Mouse (Mus musculus) liver, embryonic 16.5 days (tissue): ENCODE data around the gene Rassf7. TPM values are rescaled to one million over a fixed set of nuclear protein-coding genes. Genes with fewer than 3 reads are reported as not detected.

ENCODE experiments used
- ATAC-seq: fragments of 200-750 bp; cut with Nextera tagmentation; 2 replicates; pipeline ENCODE4 v1.8.0; 2017; ENCODE audit warnings: low read depth, mild to moderate bottlenecking, moderate number of reproducible peaks, moderate library complexity
- H3K27ac ChIP-seq: fragments of 300-500 bp; sonication (generic); 2 replicates; pipeline ENCODE4 v1.5.1; 2014; ENCODE audit warnings: mild to moderate bottlenecking, low read length
- H3K27me3 ChIP-seq: fragments of 300-500 bp; sonication (generic); 2 replicates; pipeline ENCODE4 v1.6.1; 2014; ENCODE audit warnings: low read depth, low read length, mixed read lengths; ENCODE audit not compliant: control insufficient read depth, insufficient read depth
- H3K36me3 ChIP-seq: fragments of 300-500 bp; sonication (generic); 2 replicates; pipeline ENCODE4 v1.6.1; 2014; ENCODE audit warnings: mild to moderate bottlenecking; ENCODE audit not compliant: control insufficient read depth, insufficient read depth
- H3K4me1 ChIP-seq: fragments of 300-500 bp; sonication (generic); 2 replicates; pipeline ENCODE4 v1.6.1; 2014; ENCODE audit warnings: low read depth, low read length, mixed read lengths; ENCODE audit not compliant: control insufficient read depth
- H3K4me2 ChIP-seq: fragments of 300-500 bp; sonication (generic); 2 replicates; pipeline ENCODE4 v1.6.1; 2014; ENCODE audit warnings: low read depth, low read length, mixed read lengths
- H3K4me3 ChIP-seq: fragments of 300-500 bp; sonication (generic); 2 replicates; pipeline ENCODE4 v1.5.1; 2014; ENCODE audit warnings: low read depth, mild to moderate bottlenecking, low read length
- H3K9ac ChIP-seq: fragments of 300-500 bp; sonication (generic); 2 replicates; pipeline ENCODE4 v1.6.1; 2014; ENCODE audit warnings: low read depth, low read length
- H3K9me3 ChIP-seq: fragments of 300-500 bp; sonication (generic); replicated peaks from 2 replicates; pipeline ENCODE4 v1.6.1; 2016; ENCODE audit warnings: low read length; ENCODE audit not compliant: control insufficient read depth
- WGBS: fragments of 180-500 bp; shearing (Covaris S2); extraction: QIAGEN DNeasy Blood & Tissue Kit; methylation state at CpG from one replicate; pipeline ENCODE4 v1.1.7; 2014; ENCODE audit not compliant: insufficient replicate concordance; 5-methylcytosine and 5-hydroxymethylcytosine counted together
- polyA plus RNA-seq: library from polyadenylated mRNA; unstranded; fragments of >200 nt; fragmentation: Nextera tagmentation; extraction: Ambion mirVana; gene quantifications from 2 replicates; pipeline ENCODE4 v1.2.1, GENCODE M21; 2015

The Rassf7 gene
- polyA plus RNA-seq, 1 experiment from 2014 or later = 26.4 TPM

DNA sequence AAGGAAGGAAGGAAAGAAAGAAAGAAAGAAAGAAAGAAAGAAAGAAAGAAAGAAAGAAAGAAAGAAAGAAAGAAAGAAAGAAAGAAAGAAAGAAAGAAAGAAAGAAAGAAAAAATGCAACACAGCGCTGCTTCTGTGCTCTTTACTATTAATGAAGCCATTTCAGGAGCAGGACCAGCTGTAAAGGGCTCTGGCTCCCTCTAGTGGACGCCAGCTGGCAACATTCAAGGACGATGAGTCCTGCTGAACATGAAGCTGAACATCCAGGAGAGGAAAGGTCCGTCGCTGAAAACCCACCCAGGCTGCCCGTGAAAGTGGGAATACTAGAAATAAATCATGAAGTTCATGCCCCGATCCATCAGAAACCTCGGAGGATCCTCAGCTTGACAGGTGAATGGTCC lies 39.5 kb upstream of the Rassf7 start:
- ATAC-seq = no peak
- under 1% methylated on average over 8 of the region's 8 CpGs for WGBS
- H3K9ac ChIP-seq = no peak overlapping the region

DNA sequence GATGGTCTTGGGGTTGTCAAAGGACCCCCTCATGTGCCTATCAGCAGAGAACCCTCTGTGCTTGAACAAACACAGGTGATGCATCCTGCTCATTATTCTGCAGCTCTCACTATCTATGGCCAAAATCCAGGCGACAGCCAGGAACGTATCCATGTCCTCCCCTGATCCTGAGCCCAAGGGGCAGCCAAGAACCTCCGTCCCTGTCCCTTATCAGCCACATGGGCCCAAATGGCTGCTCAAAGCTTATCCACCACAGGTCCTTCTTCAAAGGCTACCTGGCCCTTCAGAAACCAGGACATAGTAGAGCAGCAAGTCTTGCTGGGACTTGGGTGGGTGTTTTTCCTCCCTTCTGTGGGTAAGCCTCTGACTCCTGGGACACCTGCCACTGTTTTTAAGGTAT lies 27.5 kb upstream of the Rassf7 start:
- Histone ChIP-seq H3K4me1 (peaks cover 11% of the 10 kb centered on the region), H3K27ac (no peak overlapping the region), H3K36me3 (peaks cover 30% of the 10 kb centered on the region), H3K27me3 (no peaks in the 10 kb centered on the region), H3K4me2 (no peak overlapping the region), H3K9ac (no peak overlapping the region), H3K9me3 (no peaks in the 10 kb centered on the region), H3K4me3 (no peak overlapping the region)
- WGBS = 66% methylated on average over 3 of the region's 3 CpGs
- ATAC-seq = no peak

More for the DNA sequence above, 39.5 kb upstream of the Rassf7 start:
- Histone ChIP-seq H3K27ac (no peak overlapping the region), H3K4me2 (no peak overlapping the region), H3K4me3 (no peak overlapping the region), H3K27me3 (no peaks in the 10 kb centered on the region), H3K4me1 (peaks cover 18% of the 10 kb centered on the region), H3K36me3 (no peaks in the 10 kb centered on the region), H3K9me3 (no peaks in the 10 kb centered on the region)

DNA sequence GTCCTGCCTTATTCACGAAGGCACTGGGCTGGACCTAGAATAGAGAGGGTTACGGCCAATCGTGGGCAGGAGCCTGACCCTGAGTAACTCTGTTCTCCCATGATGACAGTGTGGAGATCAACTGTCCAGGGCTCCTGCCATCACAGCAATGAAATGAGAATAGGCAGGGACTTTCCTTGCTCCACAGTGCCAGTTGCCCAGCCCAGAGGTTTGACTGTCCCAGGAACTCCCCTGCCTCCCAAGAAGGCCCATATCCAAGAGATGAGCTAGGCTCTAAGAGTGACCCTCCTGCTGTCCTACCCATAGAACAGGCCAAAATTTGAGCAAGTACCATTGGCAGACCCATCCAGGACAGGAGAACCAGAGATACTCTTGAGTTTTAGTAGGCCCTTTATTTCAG lies 26.9 kb upstream of the Rassf7 start:
- no peak for ATAC-seq

DNA sequence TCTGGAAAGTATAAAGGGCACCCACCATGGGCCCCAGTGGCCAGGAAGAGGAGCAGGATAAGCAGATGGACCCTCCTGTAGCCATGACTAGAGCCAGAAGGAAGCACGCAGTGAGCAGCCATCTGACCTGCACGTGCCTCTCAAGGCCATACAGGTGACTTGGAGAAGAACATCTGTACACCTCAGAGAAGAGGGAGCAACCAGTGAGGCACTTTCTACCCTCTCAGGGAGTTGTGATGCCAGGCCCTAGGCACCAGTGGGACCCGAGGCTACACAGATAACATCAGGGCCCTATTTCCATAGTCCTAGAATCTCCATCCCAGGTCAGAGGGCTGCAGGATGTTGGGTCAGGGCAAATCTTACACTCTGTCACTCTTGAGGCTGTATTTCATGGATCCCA lies 25.4 kb upstream of the Rassf7 start:
- Histone ChIP-seq H3K27me3 (no peaks in the 10 kb centered on the region), H3K4me1 (peaks cover 15% of the 10 kb centered on the region), H3K9ac (no peak overlapping the region), H3K4me3 (no peak overlapping the region), H3K27ac (no peak overlapping the region), H3K4me2 (no peak overlapping the region), H3K9me3 (no peaks in the 10 kb centered on the region), H3K36me3 (peaks cover 30% of the 10 kb centered on the region)
- whole genome bisulfite sequencing = 73% methylated on average over 3 of the region's 3 CpGs
- ATAC-seq = no peak

More for the DNA sequence above, 26.9 kb upstream of the Rassf7 start:
- no peaks in the 10 kb centered on the region for H3K9me3 ChIP-seq
- H3K36me3 ChIP-seq = peaks cover 30% of the 10 kb centered on the region
- WGBS = 89% methylated on average over 3 of the region's 3 CpGs
- no peak overlapping the region for H3K27ac ChIP-seq
- H3K4me3 ChIP-seq = no peak overlapping the region
- peaks cover 11% of the 10 kb centered on the region for H3K4me1 ChIP-seq
- H3K27me3 ChIP-seq = no peaks in the 10 kb centered on the region
- no peak overlapping the region for H3K9ac ChIP-seq
- no peak overlapping the region for H3K4me2 ChIP-seq

DNA sequence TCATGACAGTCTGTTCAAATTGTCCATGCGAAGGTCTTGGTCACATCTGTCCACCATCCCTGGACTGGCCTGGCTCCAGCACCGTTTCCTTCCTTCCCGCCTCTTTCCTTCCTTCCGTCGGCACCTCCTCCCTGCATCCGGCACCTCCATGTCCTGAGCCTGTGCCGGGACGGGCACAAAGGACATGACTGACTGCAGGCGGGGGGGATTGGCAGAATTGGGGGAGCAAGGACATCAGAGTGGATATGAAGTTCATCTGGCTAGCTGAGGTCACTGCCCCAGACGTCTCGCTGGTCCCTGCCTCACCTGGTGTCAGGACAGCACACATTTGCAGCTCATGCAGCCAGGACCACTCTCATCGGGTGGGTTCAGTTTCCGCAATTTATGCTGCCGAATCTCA lies 24.6 kb upstream of the Rassf7 start:
- no peak overlapping the region for H3K4me3 ChIP-seq
- ATAC-seq = no peak
- no peak overlapping the region; the same call in 1 of the 2 replicates for H3K27ac ChIP-seq
- no peaks in the 10 kb centered on the region for H3K9me3 ChIP-seq
- H3K36me3 ChIP-seq = peaks cover 30% of the 10 kb centered on the region
- H3K4me1 ChIP-seq = peaks cover 23% of the 10 kb centered on the region
- 89% methylated on average over 14 of the region's 14 CpGs for WGBS
- no peaks in the 10 kb centered on the region for H3K27me3 ChIP-seq
- no peak overlapping the region for H3K9ac ChIP-seq
- H3K4me2 ChIP-seq = no peak overlapping the region

DNA sequence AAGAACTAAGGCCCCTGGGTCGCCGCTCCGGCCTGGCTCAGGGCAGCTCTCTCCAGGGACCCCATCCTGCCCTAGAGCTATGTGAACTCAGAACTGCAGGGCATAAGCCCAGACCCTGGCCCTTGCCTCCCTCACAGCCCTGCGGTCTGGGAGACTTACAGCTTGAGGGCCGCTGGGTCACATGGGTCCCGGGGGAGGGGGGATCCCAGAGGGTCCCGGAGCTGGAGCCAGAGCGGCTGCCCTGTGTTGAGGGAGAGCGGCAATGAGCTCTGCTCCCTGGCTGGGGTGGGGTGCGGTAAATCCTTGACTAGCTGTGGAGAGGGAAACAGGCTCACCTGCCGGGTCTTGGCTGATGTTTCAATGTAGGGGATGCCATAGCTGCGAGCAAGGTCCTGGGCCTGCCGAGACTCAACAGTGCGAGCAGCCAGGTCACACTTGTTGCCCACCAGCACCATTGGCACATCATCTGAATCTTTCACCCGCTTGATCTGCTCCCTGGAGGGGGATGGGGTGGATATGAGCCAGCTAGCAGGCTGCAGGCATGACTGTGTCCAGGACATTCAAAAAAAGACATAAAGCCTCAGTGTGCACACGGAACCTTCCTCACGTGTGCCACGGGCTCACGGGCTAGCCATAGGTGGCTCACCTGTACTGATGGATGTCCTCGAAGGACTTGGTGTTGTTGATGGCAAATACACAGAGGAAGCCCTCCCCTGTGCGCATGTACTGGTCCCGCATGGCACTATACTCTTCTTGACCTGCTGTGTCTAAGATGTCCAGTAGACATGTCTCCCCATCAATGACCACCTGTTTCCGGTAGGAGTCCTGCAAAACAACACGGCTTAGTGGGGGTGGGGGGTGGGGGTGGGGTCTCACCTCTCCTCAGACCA lies 23.6 kb upstream of the Rassf7 start:
- Histone ChIP-seq H3K4me1 (peaks cover 33% of the 10 kb centered on the region), H3K9ac (no peak overlapping the region; the same call in 1 of the 2 replicates), H3K27ac (no peak overlapping the region), H3K9me3 (no peaks in the 10 kb centered on the region), H3K4me3 (peak overlapping the region; percentile 92), H3K27me3 (no peaks in the 10 kb centered on the region), H3K36me3 (peaks cover 30% of the 10 kb centered on the region), H3K4me2 (peak overlapping the region; percentile 92)
- 88% methylated on average over 24 of the region's 24 CpGs for whole genome bisulfite sequencing
- no peak for ATAC-seq

DNA sequence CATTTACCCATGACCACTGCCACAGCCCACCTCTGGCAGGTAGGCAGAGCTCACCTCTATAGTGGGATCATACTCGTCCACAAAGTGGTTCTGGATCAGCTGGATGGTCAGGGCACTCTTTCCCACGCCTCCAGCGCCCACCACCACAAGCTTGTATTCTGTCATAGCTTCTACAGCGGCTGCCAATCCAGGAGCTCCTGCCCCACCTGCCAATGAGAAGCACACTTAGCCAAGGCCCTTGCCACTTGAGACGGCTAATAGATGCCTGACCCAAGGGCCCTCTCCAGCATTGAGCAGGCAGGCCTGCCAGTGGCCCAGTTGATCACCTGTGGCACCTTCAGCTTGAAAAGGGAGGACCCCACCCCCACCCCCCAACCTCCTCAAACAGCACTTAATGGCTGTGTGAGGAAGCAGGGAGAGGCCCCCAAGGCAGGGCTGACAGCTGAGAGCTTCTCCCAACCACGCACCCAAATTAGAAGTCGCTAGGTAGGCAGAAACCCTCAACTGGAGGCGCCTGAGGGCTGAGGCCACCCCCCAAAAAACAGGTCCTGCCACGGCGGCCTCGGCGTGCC lies 22.8 kb upstream of the Rassf7 start:
- ATAC-seq = no peak
- peak overlapping the region; percentile 82 for H3K27ac ChIP-seq
- H3K9me3 ChIP-seq = no peaks in the 10 kb centered on the region
- H3K4me3 ChIP-seq = peak overlapping the region; percentile 92
- H3K27me3 ChIP-seq = no peaks in the 10 kb centered on the region
- H3K4me2 ChIP-seq = peak overlapping the region; percentile 92
- 21% methylated on average over 12 of the region's 12 CpGs for WGBS
- peaks cover 42% of the 10 kb centered on the region for H3K4me1 ChIP-seq
- peak overlapping the region; percentile 91 for H3K9ac ChIP-seq
- peaks cover 30% of the 10 kb centered on the region for H3K36me3 ChIP-seq

DNA sequence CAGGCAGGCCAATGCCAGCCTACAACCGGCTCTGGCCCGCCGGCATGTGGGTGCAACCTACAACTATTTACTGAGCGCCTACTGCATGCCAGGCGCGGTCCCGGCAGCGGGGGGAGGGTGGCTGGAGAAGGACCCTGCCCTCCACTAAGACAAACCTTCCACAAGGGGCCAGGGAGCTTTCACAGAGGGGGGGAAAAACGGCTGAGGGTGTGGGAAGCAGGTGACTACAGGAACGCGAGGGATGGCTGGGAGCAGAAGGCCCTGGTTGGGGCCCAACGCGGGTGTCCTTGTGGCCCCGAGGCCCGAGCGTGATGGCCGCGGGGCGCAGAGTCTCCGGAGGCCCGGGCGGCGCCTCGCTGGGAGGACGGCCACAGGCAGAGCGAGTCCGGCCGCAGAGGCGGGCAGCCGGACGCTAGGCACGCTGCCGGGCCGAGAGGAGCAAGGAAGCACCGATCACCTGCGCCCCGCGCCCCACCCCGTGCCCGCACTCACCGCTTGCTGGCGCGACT lies 22.3 kb upstream of the Rassf7 start:
- no peaks in the 10 kb centered on the region for H3K9me3 ChIP-seq
- WGBS = under 1% methylated on average over 42 of the region's 43 CpGs
- H3K9ac ChIP-seq = peak overlapping the region; percentile 91
- peak overlapping the region; percentile 82 for H3K27ac ChIP-seq
- H3K4me3 ChIP-seq = peak overlapping the region; percentile 92
- peaks cover 30% of the 10 kb centered on the region for H3K36me3 ChIP-seq
- H3K4me2 ChIP-seq = peak overlapping the region; percentile 92
- H3K27me3 ChIP-seq = no peaks in the 10 kb centered on the region
- peak; percentile 24; the same call in 1 of the 2 replicates for ATAC-seq
- peaks cover 47% of the 10 kb centered on the region for H3K4me1 ChIP-seq

DNA sequence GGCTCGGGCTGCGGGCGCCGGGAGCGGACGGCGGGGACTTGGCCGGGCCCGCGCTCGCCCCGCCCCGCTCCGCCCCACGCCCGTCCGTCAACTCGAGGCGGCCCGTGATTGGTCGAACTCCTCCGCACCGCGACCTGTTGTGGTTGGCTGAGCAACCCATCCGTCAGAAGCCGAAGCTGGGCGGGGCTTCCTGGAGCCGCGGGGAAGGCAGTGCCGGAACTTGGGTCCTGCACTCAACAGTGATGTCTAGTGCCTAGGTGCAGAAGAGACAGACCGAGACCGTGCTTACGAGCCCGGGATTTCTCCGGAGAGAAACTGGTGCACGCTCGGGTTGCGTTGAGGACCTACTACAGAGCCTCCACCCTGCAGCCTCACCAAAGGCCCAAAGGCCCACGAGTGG lies 21.7 kb upstream of the Rassf7 start, which contains the start of the genes Hras and Lrrc56:
TSS of gene Hras (minus strand) at position 58 of the 400 bp plus-strand sequence.
TSS of gene Lrrc56 (plus strand) at position 210 of the 400 bp plus-strand sequence.
- Histone ChIP-seq H3K4me3 (peak within 1 kb of the TSS; percentile 92), H3K27me3 (no peaks in the 10 kb centered on the region), H3K9me3 (no peaks in the 10 kb centered on the region), H3K9ac (peak within 1 kb of the TSS; percentile 91), H3K27ac (peak within 1 kb of the TSS; percentile 93), H3K4me1 (peaks cover 52% of the 10 kb centered on the region), H3K4me2 (peak within 1 kb of the TSS; percentile 99), H3K36me3 (peaks cover 30% of the 10 kb centered on the region)
- peak; percentile 92 for ATAC-seq
- under 1% methylated on average over 37 of the region's 39 CpGs for WGBS
